Mouse (Mus musculus): ENCODE results near the gene Olfr922. TPM values are rescaled to one million over a fixed set of nuclear protein-coding genes. Genes with fewer than 3 reads are reported as not detected.

Gene Olfr922
- polyA plus RNA-seq (2014; fragmentation: Nextera tagmentation; extraction: Ambion mirVana): not detected in 2 replicates

- H3K4me3 ChIP-seq (ENCODE audit: low read depth, low read length): no peak within 1 kb of the TSS
- WGBS: 75% methylated on average over 2 of the region's 2 CpGs
- no peak within 1 kb of the TSS for H3K27ac ChIP-seq (replicated peaks; ENCODE audit: low read depth, low read length)
- no peak for ATAC-seq (ENCODE audit: insufficient number of reproducible peaks, low FRiP score, low TSS enrichment, low read depth)
- no peaks in the 10 kb centered on the region for H3K36me3 ChIP-seq (ENCODE audit: control insufficient read depth, insufficient read depth, low read length)
- H3K4me2 ChIP-seq (ENCODE audit: low read depth, severe bottlenecking): no peak within 1 kb of the TSS
- no peak for DNase-seq (ENCODE audit: low spot score)
- H3K4me1 ChIP-seq (ENCODE audit: control insufficient read depth, insufficient read depth, low read length): no peaks in the 10 kb centered on the region
- no peaks in the 10 kb centered on the region for H3K27me3 ChIP-seq (ENCODE audit: control insufficient read depth, insufficient read depth, low read length)
- H3K9ac ChIP-seq (ENCODE audit: low read length): no peak within 1 kb of the TSS
- no peaks in the 10 kb centered on the region for H3K9me3 ChIP-seq (ENCODE audit: control insufficient read depth, low read length)
These were observed at the start of gene Olfr922 for GRCm38 (mm10) chr9:38814314-38814713. Gene Olfr922, plus strand, starts transcription at chr9:38814614.

- Histone ChIP-seq H3K36me3 (ENCODE audit: control insufficient read depth, insufficient read depth, low read length) (no peaks in the 10 kb centered on the region), H3K4me3 (ENCODE audit: low read depth, low read length) (no peak within 1 kb of the TSS), H3K9me3 (ENCODE audit: control insufficient read depth, low read length) (no peaks in the 10 kb centered on the region), H3K4me1 (ENCODE audit: control insufficient read depth, insufficient read depth, low read length) (no peaks in the 10 kb centered on the region), H3K4me2 (ENCODE audit: low read depth, severe bottlenecking) (no peak within 1 kb of the TSS), H3K9ac (ENCODE audit: low read length) (no peak within 1 kb of the TSS), H3K27me3 (ENCODE audit: control insufficient read depth, insufficient read depth, low read length) (no peaks in the 10 kb centered on the region), H3K27ac (replicated peaks; ENCODE audit: low read depth, low read length) (no peak within 1 kb of the TSS)
- ATAC-seq (ENCODE audit: insufficient number of reproducible peaks, low FRiP score, low TSS enrichment, low read depth) (no peak), DNase-seq (ENCODE audit: low spot score) (no peak)
These were observed 41.6 kb upstream of the Olfr922 start, which contains the start of gene Olfr921 for GRCm38 (mm10) chr9:38772768-38773167. Gene Olfr921, plus strand, starts transcription at chr9:38773068.

GRCm38 (mm10) chr9:38792689-38793088, 21.7 kb upstream of the Olfr922 start:
- DNase-seq (ENCODE audit: low spot score) (no peak), ATAC-seq (ENCODE audit: insufficient number of reproducible peaks, low FRiP score, low TSS enrichment, low read depth) (no peak)
- H3K27ac ChIP-seq (replicated peaks; ENCODE audit: low read depth, low read length): no peak overlapping the region
- no peak overlapping the region for H3K4me2 ChIP-seq (ENCODE audit: low read depth, severe bottlenecking)
- no peaks in the 10 kb centered on the region for H3K27me3 ChIP-seq (ENCODE audit: control insufficient read depth, insufficient read depth, low read length)
- H3K4me3 ChIP-seq (ENCODE audit: low read depth, low read length): no peak overlapping the region
- no peaks in the 10 kb centered on the region for H3K4me1 ChIP-seq (ENCODE audit: control insufficient read depth, insufficient read depth, low read length)
- WGBS: 88% methylated on average over 2 of the region's 2 CpGs
- no peaks in the 10 kb centered on the region for H3K36me3 ChIP-seq (ENCODE audit: control insufficient read depth, insufficient read depth, low read length)
- no peaks in the 10 kb centered on the region for H3K9me3 ChIP-seq (ENCODE audit: control insufficient read depth, low read length)
- no peak overlapping the region for H3K9ac ChIP-seq (ENCODE audit: low read length)

- ATAC-seq (ENCODE audit: insufficient number of reproducible peaks, low FRiP score, low TSS enrichment, low read depth): no peak
- H3K27me3 ChIP-seq (ENCODE audit: control insufficient read depth, insufficient read depth, low read length): no peaks in the 10 kb centered on the region
- DNase-seq (ENCODE audit: low spot score): no peak
These were observed 8.7 kb upstream of the Olfr922 start for GRCm38 (mm10) chr9:38805696-38806095.

GRCm38 (mm10) chr9:38815458-38815986, 1.1 kb downstream of the Olfr922 start:
- WGBS: 86% methylated on average over 1 of the region's 1 CpGs
- DNase-seq (ENCODE audit: low spot score) (no peak), ATAC-seq (ENCODE audit: insufficient number of reproducible peaks, low FRiP score, low TSS enrichment, low read depth) (no peak)
- Histone ChIP-seq H3K4me3 (ENCODE audit: low read depth, low read length) (no peak overlapping the region), H3K4me2 (ENCODE audit: low read depth, severe bottlenecking) (no peak overlapping the region), H3K27ac (replicated peaks; ENCODE audit: low read depth, low read length) (no peak overlapping the region), H3K27me3 (ENCODE audit: control insufficient read depth, insufficient read depth, low read length) (no peaks in the 10 kb centered on the region), H3K9me3 (ENCODE audit: control insufficient read depth, low read length) (no peaks in the 10 kb centered on the region), H3K36me3 (ENCODE audit: control insufficient read depth, insufficient read depth, low read length) (no peaks in the 10 kb centered on the region), H3K4me1 (ENCODE audit: control insufficient read depth, insufficient read depth, low read length) (no peaks in the 10 kb centered on the region), H3K9ac (ENCODE audit: low read length) (no peak overlapping the region)

More at GRCm38 (mm10) chr9:38805696-38806095, 8.7 kb upstream of the Olfr922 start:
- no peaks in the 10 kb centered on the region for H3K4me1 ChIP-seq (ENCODE audit: control insufficient read depth, insufficient read depth, low read length)
- no peak overlapping the region for H3K4me2 ChIP-seq (ENCODE audit: low read depth, severe bottlenecking)
- H3K27ac ChIP-seq (replicated peaks; ENCODE audit: low read depth, low read length): no peak overlapping the region
- no peak overlapping the region for H3K4me3 ChIP-seq (ENCODE audit: low read depth, low read length)
- H3K9ac ChIP-seq (ENCODE audit: low read length): no peak overlapping the region
- no peaks in the 10 kb centered on the region for H3K36me3 ChIP-seq (ENCODE audit: control insufficient read depth, insufficient read depth, low read length)
- no peaks in the 10 kb centered on the region for H3K9me3 ChIP-seq (ENCODE audit: control insufficient read depth, low read length)

- Histone ChIP-seq H3K9me3 (ENCODE audit: control insufficient read depth, low read length) (no peaks in the 10 kb centered on the region), H3K27ac (replicated peaks; ENCODE audit: low read depth, low read length) (no peak within 1 kb of the TSS)
These were observed 11.8 kb downstream of the Olfr922 start, which contains the start of gene Olfr923 for GRCm38 (mm10) chr9:38826245-38826644. Gene Olfr923, plus strand, starts transcription at chr9:38826545.

GRCm38 (mm10) chr9:38833027-38833426, 18.6 kb downstream of the Olfr922 start:
- ATAC-seq (ENCODE audit: insufficient number of reproducible peaks, low FRiP score, low TSS enrichment, low read depth) (no peak), DNase-seq (ENCODE audit: low spot score) (no peak)
- H3K27ac ChIP-seq (replicated peaks; ENCODE audit: low read depth, low read length): no peak overlapping the region
- H3K4me2 ChIP-seq (ENCODE audit: low read depth, severe bottlenecking): no peak overlapping the region
- H3K4me3 ChIP-seq (ENCODE audit: low read depth, low read length): no peak overlapping the region
- H3K9ac ChIP-seq (ENCODE audit: low read length): no peak overlapping the region
- no peaks in the 10 kb centered on the region for H3K4me1 ChIP-seq (ENCODE audit: control insufficient read depth, insufficient read depth, low read length)
- H3K36me3 ChIP-seq (ENCODE audit: control insufficient read depth, insufficient read depth, low read length): no peaks in the 10 kb centered on the region
- WGBS: 82% methylated on average over 2 of the region's 2 CpGs
- no peaks in the 10 kb centered on the region for H3K9me3 ChIP-seq (ENCODE audit: control insufficient read depth, low read length)
- no peaks in the 10 kb centered on the region for H3K27me3 ChIP-seq (ENCODE audit: control insufficient read depth, insufficient read depth, low read length)

More at GRCm38 (mm10) chr9:38826245-38826644, 11.8 kb downstream of the Olfr922 start, which contains the start of gene Olfr923:
- ATAC-seq (ENCODE audit: insufficient number of reproducible peaks, low FRiP score, low TSS enrichment, low read depth) (no peak), DNase-seq (ENCODE audit: low spot score) (no peak)
- no peak within 1 kb of the TSS for H3K9ac ChIP-seq (ENCODE audit: low read length)
- no peak within 1 kb of the TSS for H3K4me2 ChIP-seq (ENCODE audit: low read depth, severe bottlenecking)
- H3K4me3 ChIP-seq (ENCODE audit: low read depth, low read length): no peak within 1 kb of the TSS
- no peaks in the 10 kb centered on the region for H3K4me1 ChIP-seq (ENCODE audit: control insufficient read depth, insufficient read depth, low read length)
- 89% methylated on average over 1 of the region's 1 CpGs for WGBS
- no peaks in the 10 kb centered on the region for H3K27me3 ChIP-seq (ENCODE audit: control insufficient read depth, insufficient read depth, low read length)
- no peaks in the 10 kb centered on the region for H3K36me3 ChIP-seq (ENCODE audit: control insufficient read depth, insufficient read depth, low read length)

GRCm38 (mm10) chr9:38844149-38844548, 29.7 kb downstream of the Olfr922 start, which contains the start of gene Olfr924:
Gene Olfr924, plus strand, starts transcription at chr9:38844449.
- no peak for DNase-seq (ENCODE audit: low spot score)
- ATAC-seq (ENCODE audit: insufficient number of reproducible peaks, low FRiP score, low TSS enrichment, low read depth): no peak
- Histone ChIP-seq H3K27me3 (ENCODE audit: control insufficient read depth, insufficient read depth, low read length) (no peaks in the 10 kb centered on the region), H3K4me1 (ENCODE audit: control insufficient read depth, insufficient read depth, low read length) (no peaks in the 10 kb centered on the region), H3K9ac (ENCODE audit: low read length) (no peak within 1 kb of the TSS), H3K27ac (replicated peaks; ENCODE audit: low read depth, low read length) (no peak within 1 kb of the TSS), H3K4me2 (ENCODE audit: low read depth, severe bottlenecking) (no peak within 1 kb of the TSS), H3K36me3 (ENCODE audit: control insufficient read depth, insufficient read depth, low read length) (no peaks in the 10 kb centered on the region), H3K9me3 (ENCODE audit: control insufficient read depth, low read length) (no peaks in the 10 kb centered on the region), H3K4me3 (ENCODE audit: low read depth, low read length) (no peak within 1 kb of the TSS)
- WGBS: 91% methylated on average over 1 of the region's 1 CpGs

- H3K9ac ChIP-seq (ENCODE audit: low read length): no peak within 1 kb of the TSS
- no peak within 1 kb of the TSS for H3K4me2 ChIP-seq (ENCODE audit: low read depth, severe bottlenecking)
- H3K36me3 ChIP-seq (ENCODE audit: control insufficient read depth, insufficient read depth, low read length): no peaks in the 10 kb centered on the region
- no peaks in the 10 kb centered on the region for H3K27me3 ChIP-seq (ENCODE audit: control insufficient read depth, insufficient read depth, low read length)
- no peaks in the 10 kb centered on the region for H3K9me3 ChIP-seq (ENCODE audit: control insufficient read depth, low read length)
- ATAC-seq (ENCODE audit: insufficient number of reproducible peaks, low FRiP score, low TSS enrichment, low read depth) (no peak), DNase-seq (ENCODE audit: low spot score) (no peak)
- no peaks in the 10 kb centered on the region for H3K4me1 ChIP-seq (ENCODE audit: control insufficient read depth, insufficient read depth, low read length)
- no peak within 1 kb of the TSS for H3K4me3 ChIP-seq (ENCODE audit: low read depth, low read length)
- no peak within 1 kb of the TSS for H3K27ac ChIP-seq (replicated peaks; ENCODE audit: low read depth, low read length)
These were observed 40.3 kb downstream of the Olfr922 start, which contains the start of gene Olfr26 for GRCm38 (mm10) chr9:38854760-38855159. Gene Olfr26, plus strand, starts transcription at chr9:38855060.

Measured in limb, embryonic 11.5 days (tissue).